ENCODE assay signal across 8 mouse cellular contexts in the genomic region with DNA sequence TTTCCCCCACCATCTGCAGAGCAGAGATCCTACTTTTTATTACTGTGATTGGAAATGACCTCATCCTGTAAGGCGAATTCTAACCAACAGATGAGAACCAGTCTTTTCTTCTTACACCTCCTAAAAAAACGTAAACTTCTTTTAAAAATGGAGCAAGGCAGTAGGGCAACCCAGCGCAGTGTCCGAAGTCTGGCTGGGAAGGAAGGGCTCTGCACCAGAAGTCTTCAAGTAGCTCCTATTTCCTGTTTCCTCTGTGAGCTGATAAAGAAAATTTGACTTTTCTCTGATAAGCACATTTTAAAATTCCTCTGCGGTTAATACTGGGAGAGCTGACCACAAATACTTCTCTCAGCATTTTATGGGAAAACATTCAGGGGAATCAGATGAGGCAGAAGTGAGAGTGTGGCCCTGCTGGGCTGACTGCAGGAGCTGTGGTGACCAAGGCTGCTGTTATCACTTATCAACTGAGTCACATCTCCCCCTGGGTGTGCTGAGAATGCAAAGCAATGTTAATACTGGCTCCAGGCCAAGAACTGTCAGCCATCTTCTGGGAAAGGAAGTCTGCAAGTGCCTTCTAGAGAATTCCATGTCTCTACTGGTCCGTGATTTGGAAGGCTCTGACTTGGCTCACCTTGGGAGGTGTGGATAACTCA. TPM values are rescaled to one million over a fixed set of nuclear protein-coding genes. Genes with fewer than 3 reads are reported as not detected.
A peak's percentile ranks its signal among the peaks of the same experiment; 100 is the strongest.
DNase-seq lines count a peak whose midpoint lies in the region; ATAC-seq and TF ChIP-seq lines count a peak whose summit lies in the region.

No protein-coding gene starts in this region.

- H3K4me1 ChIP-seq in hindbrain, postnatal 0 days (ENCODE audit: insufficient read depth, low read length), result no peaks in the 10 kb centered on the region
- peaks cover 10% of the 10 kb centered on the region; the same call in 1 of the 2 replicates for H3K4me1 ChIP-seq in hindbrain, embryonic 10.5 days (replicated peaks)
- 0 out of 2 replicates have a peak, but pooled peaks cover 6% of the 10 kb centered on the region for H3K4me1 ChIP-seq in midbrain, embryonic 10.5 days

- peak; percentile 32 for DNase-seq in hindbrain, postnatal 0 days (ENCODE audit: low spot score)
- DNase-seq in hindbrain, embryonic 10.5 days (ENCODE audit: low spot score), result no peak
- peak; percentile 48 for DNase-seq in brain, embryonic 14.5 days (ENCODE audit: low read depth)
- peak; percentile 53 for DNase-seq in kidney, adult 9 months
- peak; percentile 19 for DNase-seq in lung, postnatal 36 days
- DNase-seq in right cerebral cortex, postnatal 4 days, result no peak
- no peak for DNase-seq in midbrain, embryonic 10.5 days (ENCODE audit: low spot score)
- DNase-seq in T-cell, adult 2 months (ENCODE audit: low spot score), result no peak

- TF ChIP-seq CTCF in hindbrain, postnatal 0 days (IDR thresholded peaks at IDR 0.05; ENCODE audit: low read depth), result no peak
- TF ChIP-seq CTCF in brain, embryonic 14.5 days (IDR thresholded peaks at IDR 0.05; ENCODE audit: borderline replicate concordance, extremely low read depth, insufficient read depth, insufficient read length), result no peak

- no peak overlapping the region for H3K4me3 ChIP-seq in hindbrain, postnatal 0 days (ENCODE audit: low read length)
- H3K4me3 ChIP-seq in hindbrain, embryonic 10.5 days, result no peak overlapping the region
- no peak overlapping the region for H3K4me3 ChIP-seq in midbrain, embryonic 10.5 days

- no peak overlapping the region for H3K27ac ChIP-seq in hindbrain, postnatal 0 days
- no peak overlapping the region for H3K27ac ChIP-seq in hindbrain, embryonic 10.5 days
- no peak overlapping the region for H3K27ac ChIP-seq in midbrain, embryonic 10.5 days (replicated peaks)

- TF ChIP-seq POLR2A in brain, embryonic 14.5 days (IDR thresholded peaks at IDR 0.05; ENCODE audit: borderline replicate concordance, extremely low read depth, insufficient read depth, insufficient read length, poor library complexity, severe bottlenecking), result no peak

- no peak for ATAC-seq in hindbrain, postnatal 0 days

- no peak overlapping the region for H3K4me2 ChIP-seq in hindbrain, postnatal 0 days (ENCODE audit: low read depth, low read length)

- no peak overlapping the region for H3K9ac ChIP-seq in hindbrain, postnatal 0 days (replicated peaks; ENCODE audit: low read length)

- H3K27me3 ChIP-seq in hindbrain, postnatal 0 days (ENCODE audit: insufficient read depth, low read length), result no peaks in the 10 kb centered on the region
- H3K27me3 ChIP-seq in hindbrain, embryonic 10.5 days (ENCODE audit: insufficient read depth, poor library complexity, severe bottlenecking), result no peaks in the 10 kb centered on the region
- H3K27me3 ChIP-seq in midbrain, embryonic 10.5 days (ENCODE audit: low read depth, poor library complexity, severe bottlenecking), result no peaks in the 10 kb centered on the region

- WGBS in hindbrain, postnatal 0 days, result 76% methylated on average over 6 of the region's 6 CpGs
- WGBS in hindbrain, embryonic 10.5 days, result 81% methylated on average over 6 of the region's 6 CpGs
- 82% methylated on average over 6 of the region's 6 CpGs for WGBS in midbrain, embryonic 10.5 days

- H3K9me3 ChIP-seq in hindbrain, postnatal 0 days (ENCODE audit: low read length), result no peaks in the 10 kb centered on the region
- no peaks in the 10 kb centered on the region for H3K9me3 ChIP-seq in hindbrain, embryonic 10.5 days
- H3K9me3 ChIP-seq in midbrain, embryonic 10.5 days (replicated peaks), result no peaks in the 10 kb centered on the region

- no peaks in the 10 kb centered on the region for H3K36me3 ChIP-seq in hindbrain, postnatal 0 days (ENCODE audit: insufficient read depth, low read length)
- no peaks in the 10 kb centered on the region for H3K36me3 ChIP-seq in hindbrain, embryonic 10.5 days
- no peaks in the 10 kb centered on the region for H3K36me3 ChIP-seq in midbrain, embryonic 10.5 days

RNA-seq across cellular contexts. Expression of a gene that starts 55.8 kb away (rescaled TPM):
- total RNA-seq in hindbrain, postnatal 0 days (2014; rRNA removed), result 12.3 and 24.1 TPM in 2 replicates
- 3.5 and 4.0 TPM in 2 replicates for polyA plus RNA-seq in hindbrain, postnatal 0 days (2015; fragmentation: Nextera tagmentation; extraction: Ambion mirVana)
- polyA plus RNA-seq in hindbrain, embryonic 10.5 days (2016; fragmentation: Nextera tagmentation; extraction: Ambion mirVana), result 2.0 TPM in 2 replicates
- 3.5 and 6.3 TPM in 2 replicates for polyA plus RNA-seq in brain, embryonic 14.5 days (2012; rRNA removed)
- 0.86 TPM in 2 replicates for polyA plus RNA-seq in midbrain, embryonic 10.5 days (2016; fragmentation: Nextera tagmentation; extraction: Ambion mirVana)

Comparison
In these comparisons a context has a peak if more than half of its experiments do, and no peak if none do; other contexts are left out.
1. DNase-seq: peak in hindbrain, postnatal 0 days (single experiment), brain, embryonic 14.5 days (single experiment), kidney, adult 9 months (single experiment) and lung, postnatal 36 days (single experiment); none in hindbrain, embryonic 10.5 days (single experiment), right cerebral cortex, postnatal 4 days (single experiment), midbrain, embryonic 10.5 days (single experiment) and T-cell, adult 2 months (single experiment).